Mouse (Mus musculus) heart, adult 8-10 months (tissue): Measurements from ENCODE around the gene Fcrl6. TPM values are rescaled to one million over a fixed set of nuclear protein-coding genes. Genes with fewer than 3 reads are reported as not detected.

ENCODE experiments used
- DNase-seq: peaks from one replicate; pipeline ENCODE4 v3.0.0; 2022; ENCODE audit warnings: low spot score
- total RNA-seq, 4 experiments: library from RNA; stranded (reverse); gene quantifications; 2 replicates each; pipeline ENCODE4 v1.2.4; 2022

Fcrl6 gene
- total RNA-seq, 4 experiments from 2014 or later, result not detected

DNA sequence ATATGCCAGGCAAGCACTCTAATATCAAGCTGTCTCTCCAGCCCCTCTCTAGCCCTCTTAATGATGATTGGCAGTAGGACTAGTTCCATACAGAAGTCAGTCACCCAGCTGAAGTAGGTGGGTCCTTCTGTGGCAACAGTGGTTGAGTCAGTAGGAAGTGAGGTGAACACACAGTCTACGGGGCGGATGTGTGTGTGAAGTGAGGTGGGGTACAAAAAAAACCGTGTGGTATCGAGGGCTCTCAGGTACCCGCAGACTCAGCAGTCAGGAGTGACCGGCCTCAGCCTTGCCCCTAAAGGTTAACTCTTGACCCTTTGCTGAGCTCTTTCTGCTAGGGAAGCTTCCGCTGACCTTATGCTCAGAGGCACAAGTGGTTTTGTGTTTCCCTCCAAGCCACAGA is 53.9 kb downstream of the Fcrl6 start:
- no peak for DNase-seq

Other genes starting within 250 kb of the Fcrl6 start
- 1 to 10 TPM; 3.1 to 4.2 (median 3.6) TPM for gene Pigm, start 226.0 kb downstream of the Fcrl6 start, total RNA-seq
- gene Slamf9, start 127.2 kb downstream of the Fcrl6 start, total RNA-seq, result 1 to 10 TPM in 2 of 4 experiments, under 1 TPM in 2; 0.27 to 2.3 (median 1.1) TPM
- gene Igsf9, start 120.8 kb downstream of the Fcrl6 start, total RNA-seq, result under 1 TPM; 0.12 to 0.87 (median 0.78) TPM
- gene Tagln2, start 102.5 kb downstream of the Fcrl6 start, total RNA-seq, result 10 to 100 TPM; 37.8 to 77.3 (median 50.1) TPM
- gene Cfap45, start 81.8 kb downstream of the Fcrl6 start, total RNA-seq, result under 1 TPM; 0.19 to 0.98 (median 0.46) TPM
- gene Vsig8, start 46.6 kb downstream of the Fcrl6 start, total RNA-seq, result not detected
- under 1 TPM; 0.16 to 0.31 (median 0.24) TPM for gene Slamf8, start 12.0 kb downstream of the Fcrl6 start, total RNA-seq
- 10 to 100 TPM in 3 of 4 experiments, 1 to 10 TPM in 1; 8.5 to 14.0 (median 11.5) TPM for gene Dusp23, start 30.4 kb upstream of the Fcrl6 start, total RNA-seq
- gene Crp, start 95.5 kb upstream of the Fcrl6 start, total RNA-seq, result not detected